Mouse (Mus musculus) spleen, embryonic (tissue): ENCODE data around the gene Naip2.
"Not testable (repeated sequence)": the region's sequence is repeated elsewhere in the genome, so short reads cannot be mapped to it uniquely, and the experiment has no call there.

ENCODE experiments used
- CTCF ChIA-PET: fragments of 350-600 bp; sonication (Branson Sonifier 250); formaldehyde crosslinking; loops from one replicate; lab custom pipeline; 2022; lab: Charles Lee

Gene Naip2

GRCm38 (mm10) chr13:100201659-100202333, at the start of gene Naip2:
Naip2 (minus strand) TSS chr13:100202092.
- CTCF ChIA-PET = not testable (repeated sequence)

DNA sequence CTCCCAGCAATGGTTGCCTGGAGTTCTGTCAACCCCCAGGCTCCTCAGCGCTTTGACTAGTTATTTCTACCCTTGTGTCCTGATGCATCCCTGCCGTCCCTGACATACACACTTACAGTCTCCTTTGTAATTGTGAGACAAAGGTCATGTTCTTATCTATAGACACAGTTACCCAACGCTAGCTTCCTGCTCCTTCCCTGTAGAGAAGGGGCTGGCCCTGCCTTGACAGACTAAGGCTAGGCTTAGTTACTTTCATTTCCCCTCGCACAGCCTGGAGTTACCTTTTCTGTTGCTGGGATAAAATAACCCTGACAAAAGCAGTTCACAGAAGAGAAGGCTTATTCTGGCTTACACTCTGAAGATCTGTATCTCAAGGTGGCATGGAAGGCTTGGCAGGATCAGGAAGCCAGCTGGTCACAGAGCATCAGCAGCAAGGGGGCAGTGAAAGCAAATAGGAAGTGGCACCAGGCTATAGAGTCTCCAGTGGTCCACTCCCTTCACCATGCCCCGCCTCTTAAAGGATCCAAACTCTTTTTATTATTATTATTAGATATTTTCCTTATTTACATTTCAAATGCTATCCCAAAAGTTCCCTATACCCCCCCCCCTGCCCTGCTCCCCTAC, 45.1 kb upstream of the Naip2 start:
- CTCF ChIA-PET = not testable (repeated sequence)

GRCm38 (mm10) chr13:100246223-100246622, 44.3 kb upstream of the Naip2 start, which contains the start of gene Naip5:
Naip5 (minus strand) TSS chr13:100246323.
- CTCF ChIA-PET = not testable (repeated sequence)

GRCm38 (mm10) chr13:100243702-100244101, 41.8 kb upstream of the Naip2 start:
- CTCF ChIA-PET = no interaction called here

GRCm38 (mm10) chr13:100213683-100214082, 11.8 kb upstream of the Naip2 start:
- CTCF ChIA-PET = not testable (repeated sequence)

DNA sequence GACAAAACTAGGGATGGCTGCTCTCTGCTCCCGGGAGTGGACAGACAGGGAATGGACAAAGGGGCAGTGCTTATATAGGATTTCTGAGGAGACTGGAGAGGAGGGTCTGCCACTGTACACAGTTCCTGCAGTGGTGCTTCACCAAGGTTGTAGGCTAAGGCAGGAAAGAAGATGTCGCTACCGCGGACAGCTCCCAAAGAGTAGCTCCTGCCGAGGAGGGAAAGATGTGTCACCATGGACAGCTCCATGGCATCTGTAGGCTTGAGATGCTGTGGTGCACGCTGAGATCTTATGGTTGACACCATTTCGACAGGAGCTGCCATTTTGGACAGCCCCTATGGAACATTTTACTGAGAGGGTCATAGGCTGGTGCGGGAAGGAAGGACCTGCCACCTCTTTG, 8.6 kb upstream of the Naip2 start:
- CTCF ChIA-PET = no interaction called here

- CTCF ChIA-PET = no interaction called here
These were observed 1.4 kb upstream of the Naip2 start for GRCm38 (mm10) chr13:100203319-100203718.

GRCm38 (mm10) chr13:100200778-100201177, 1.1 kb downstream of the Naip2 start:
- CTCF ChIA-PET = no interaction called here

- CTCF ChIA-PET = no interaction called here
These were observed 6.5 kb downstream of the Naip2 start for GRCm38 (mm10) chr13:100195421-100195820.

DNA sequence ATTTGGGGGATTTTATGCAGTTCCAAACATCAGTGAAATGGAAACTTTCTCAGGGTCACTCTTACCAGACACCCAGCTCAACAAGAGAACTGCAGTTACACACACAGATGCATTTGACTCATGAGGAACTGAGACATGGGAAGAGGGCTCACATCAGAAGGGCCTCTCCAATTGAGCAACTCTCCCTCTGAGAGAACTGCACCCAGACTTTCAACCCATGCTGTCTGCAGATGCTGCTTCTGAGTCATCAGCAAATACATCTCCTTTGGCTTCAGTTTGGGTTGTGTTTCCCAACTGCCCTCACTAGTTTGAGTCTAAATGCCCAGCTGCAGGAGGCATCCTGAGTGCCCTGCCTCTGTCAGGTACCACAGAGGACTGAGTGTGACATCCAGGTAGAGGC, 18.8 kb downstream of the Naip2 start:
- CTCF ChIA-PET = not testable (repeated sequence)

- CTCF ChIA-PET = not testable (repeated sequence)
These were observed 27.5 kb downstream of the Naip2 start for GRCm38 (mm10) chr13:100174360-100174759.

- CTCF ChIA-PET = not testable (repeated sequence)
These were observed 35.5 kb downstream of the Naip2 start for GRCm38 (mm10) chr13:100166378-100166777.

- CTCF ChIA-PET = not testable (repeated sequence)
These were observed 39.4 kb downstream of the Naip2 start for GRCm38 (mm10) chr13:100162467-100162866.

DNA sequence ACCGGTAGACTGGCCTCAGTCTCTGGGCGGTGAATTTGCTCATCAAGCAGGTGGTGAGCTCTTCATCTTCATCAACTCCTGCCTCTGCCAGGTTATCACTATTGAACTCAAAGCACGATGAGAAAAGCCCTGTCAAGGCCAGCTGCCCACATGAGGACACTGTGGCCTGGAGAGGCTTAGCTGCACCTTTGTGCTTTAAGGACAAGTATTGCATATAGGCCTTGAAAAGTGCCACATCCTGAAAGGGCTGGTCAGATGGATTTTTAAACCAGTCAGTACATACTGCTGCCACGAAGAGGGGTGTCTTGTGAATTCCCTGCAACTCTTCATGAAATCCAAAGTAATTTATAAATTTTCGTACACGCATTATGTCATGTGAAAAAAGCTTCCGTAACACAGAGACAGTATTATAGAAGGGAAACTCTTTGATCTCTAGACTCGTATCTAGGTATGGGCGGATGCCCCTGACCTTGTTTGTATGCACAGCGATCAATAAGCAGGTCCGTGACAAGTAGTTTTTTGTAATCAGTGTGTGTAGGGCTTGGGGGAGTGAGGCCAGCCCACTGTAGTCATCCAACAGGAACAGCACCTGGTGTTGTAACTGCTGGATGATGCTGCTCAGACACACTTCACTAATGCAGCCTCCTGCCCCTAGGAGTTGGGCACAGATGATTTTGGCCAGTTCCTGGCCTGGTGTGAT, 40.6 kb downstream of the Naip2 start:
- CTCF ChIA-PET = interaction anchor here (0.6 kb wide), 1 partner anchor 292 kb away, joined by 5 read pairs; no protein-coding TSS in a partner anchor

- CTCF ChIA-PET = no interaction called here
These were observed 45.3 kb downstream of the Naip2 start for GRCm38 (mm10) chr13:100156624-100157023.

DNA sequence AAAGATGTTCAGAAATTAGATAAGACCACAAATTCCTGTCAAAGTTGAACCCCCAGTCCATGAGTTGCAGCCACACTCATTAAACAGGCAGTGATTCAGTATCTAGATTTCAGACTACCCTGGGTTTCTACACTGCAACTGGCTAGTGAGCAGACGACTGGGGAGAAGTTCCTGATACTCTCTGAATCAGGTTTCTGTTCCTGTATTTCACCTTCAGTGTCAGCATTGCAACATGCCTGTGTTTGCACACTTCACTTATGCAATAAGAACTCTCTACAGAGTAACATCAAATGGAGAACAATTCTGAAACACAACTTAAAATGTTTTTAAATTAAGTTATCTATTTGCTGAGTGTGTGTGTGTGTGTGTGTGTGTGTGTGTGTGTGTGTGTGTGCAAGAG, 49.2 kb downstream of the Naip2 start:
- CTCF ChIA-PET = no interaction called here

DNA sequence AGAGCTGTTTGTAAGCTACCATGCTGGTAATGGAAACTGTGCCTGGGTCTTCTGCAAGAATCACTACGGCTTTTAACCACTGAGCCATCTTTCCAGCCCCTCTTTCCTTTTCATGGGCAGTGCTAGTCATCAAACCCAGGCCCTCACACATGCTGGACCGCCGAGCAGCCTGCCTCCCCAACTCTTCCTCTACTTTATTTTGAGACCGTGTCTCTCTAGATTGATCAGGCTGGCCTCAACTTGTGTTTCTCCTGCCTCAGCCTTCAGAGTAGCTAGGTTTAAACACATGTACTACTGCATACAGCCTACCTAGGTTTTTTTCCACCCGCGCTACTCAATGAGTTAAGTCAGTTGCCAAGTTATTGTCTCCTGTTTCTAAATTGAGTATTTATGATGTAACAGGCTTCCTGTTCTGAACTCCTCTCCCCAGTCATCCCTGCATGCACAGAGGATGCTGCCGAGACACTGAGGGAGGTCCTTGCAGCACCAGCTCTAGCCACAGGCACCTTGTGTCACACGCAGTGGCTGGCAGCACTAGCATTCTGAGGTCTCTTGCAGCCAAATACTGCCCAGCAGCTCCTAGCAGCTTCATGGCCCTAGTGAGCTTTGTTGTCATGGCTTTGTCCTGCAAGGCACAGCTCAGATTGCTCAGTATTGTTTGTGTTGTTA, 60.1 kb downstream of the Naip2 start:
- CTCF ChIA-PET = interaction anchor here (0.7 kb wide), 1 partner anchor 8 kb away, joined by 4 read pairs; no protein-coding TSS in a partner anchor

GRCm38 (mm10) chr13:100125258-100125643, 76.6 kb downstream of the Naip2 start:
- CTCF ChIA-PET = no interaction called here

GRCm38 (mm10) chr13:100124423-100125257, 77.3 kb downstream of the Naip2 start, which contains the start of gene Smn1:
Smn1 (plus strand) TSS chr13:100124852.
- CTCF ChIA-PET = interaction anchor here (0.5 kb wide), 1 partner anchor 143 kb away, joined by 5 read pairs; no protein-coding TSS in a partner anchor

GRCm38 (mm10) chr13:100123970-100124369, 77.9 kb downstream of the Naip2 start:
- CTCF ChIA-PET = interaction anchor here (0.7 kb wide), 1 partner anchor 251 kb away, joined by 3 read pairs; no protein-coding TSS in a partner anchor
